Mouse (Mus musculus) kidney, adult 2 months (tissue): ENCODE measurements at regions not wholly inside any gene's neighbourhood (a gene's known extent, or its start where the extent isn't known, plus 50 kb on each side); places are given as distances from the start of the nearest gene placed in this dataset.

Experiments
- CTCF ChIP-seq: fragments of 200-500 bp; conservative IDR thresholded peaks from 2 replicates; pipeline ENCODE4 v1.5.1; 2011; ENCODE audit warnings: low read depth, mild to moderate bottlenecking, control low read depth, low read length, moderate library complexity, mixed read lengths; ENCODE audit not compliant: insufficient read depth, insufficient read length
- POLR2A ChIP-seq: fragments of 200-500 bp; IDR thresholded peaks from one replicate; pipeline ENCODE4 v1.6.1; 2011; ENCODE audit warnings: low read depth, low read length, control low read depth

DNA sequence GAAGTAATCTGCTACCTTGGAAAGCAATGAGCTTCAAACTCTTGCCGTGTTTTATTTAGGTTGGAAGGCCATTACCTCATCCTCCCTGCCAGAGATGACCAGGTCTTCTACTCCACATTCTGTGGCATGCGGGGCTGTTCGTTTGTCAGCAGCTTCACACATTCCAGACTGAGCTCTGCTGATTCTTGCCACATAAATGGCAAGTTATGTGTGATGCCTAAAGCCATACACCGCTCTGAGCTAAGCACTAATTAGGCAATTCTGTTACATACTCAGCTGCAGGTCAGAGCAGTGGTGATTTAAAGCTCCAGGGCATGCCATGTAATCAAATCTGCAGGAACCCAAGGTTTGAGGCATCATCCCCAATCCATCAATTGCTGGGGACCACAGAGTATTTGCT lies 106.8 kb upstream of the Mad2l1 start:
- TF ChIP-seq CTCF (no peak), POLR2A (no peak)
